Mouse (Mus musculus) adrenal gland, adult (tissue): Measurements from ENCODE around the gene Ldlrad1.

Experiments used
- DNase-seq, 2 experiments: peaks; one replicate each; pipeline ENCODE4 v3.0.0; 2022 to 2023; ENCODE audit warnings: low spot score in 1 of 2; ENCODE audit not compliant: inconsistent age in 2 of 2

Ldlrad1 gene

GRCm38 (mm10) chr4:107208880-107209279 is at the start of gene Ldlrad1:
TSS of gene Ldlrad1 (plus strand) at chr4:107209180.
- no peak for DNase-seq

- DNase-seq, result peak in 1 of 2 experiments; percentile 56
Observed at GRCm38 (mm10) chr4:107160181-107160580, 48.8 kb upstream of the Ldlrad1 start.

- no peak for DNase-seq
Observed at GRCm38 (mm10) chr4:107163341-107163740, 45.6 kb upstream of the Ldlrad1 start.

GRCm38 (mm10) chr4:107163756-107164587 is 45.0 kb upstream of the Ldlrad1 start:
- peak; percentile 64 to 90 for DNase-seq

- DNase-seq, result no peak
Observed at GRCm38 (mm10) chr4:107166700-107167099, 42.3 kb upstream of the Ldlrad1 start.

GRCm38 (mm10) chr4:107167798-107168197 is 41.2 kb upstream of the Ldlrad1 start:
- DNase-seq, result no peak

- DNase-seq, result peak in 1 of 2 experiments; percentile 54
Observed at GRCm38 (mm10) chr4:107177506-107177905, 31.5 kb upstream of the Ldlrad1 start.

GRCm38 (mm10) chr4:107178182-107178829 is 30.7 kb upstream of the Ldlrad1 start, which contains the start of gene Tmem59:
TSS of gene Tmem59 (plus strand) at chr4:107178399.
- peak; percentile 99 for DNase-seq

- DNase-seq, result peak; percentile 70 to 85
Observed at GRCm38 (mm10) chr4:107178830-107179490, 30.0 kb upstream of the Ldlrad1 start, which contains the start of gene Tceanc2. TSS of gene Tceanc2 (minus strand) at chr4:107179116.

- peak in 1 of 2 experiments; percentile 60 for DNase-seq
Observed at GRCm38 (mm10) chr4:107179561-107179960, 29.4 kb upstream of the Ldlrad1 start.

- no peak for DNase-seq
Observed at GRCm38 (mm10) chr4:107180746-107181145, 28.2 kb upstream of the Ldlrad1 start.

- DNase-seq, result peak in 1 of 2 experiments; percentile 30
Observed at GRCm38 (mm10) chr4:107181866-107182265, 27.1 kb upstream of the Ldlrad1 start.

GRCm38 (mm10) chr4:107182796-107183195 is 26.2 kb upstream of the Ldlrad1 start:
- DNase-seq, result no peak

- peak in 1 of 2 experiments; percentile 47 for DNase-seq
Observed at GRCm38 (mm10) chr4:107183203-107183602, 25.8 kb upstream of the Ldlrad1 start.

GRCm38 (mm10) chr4:107185703-107186102 is 23.3 kb upstream of the Ldlrad1 start:
- no peak for DNase-seq

- no peak for DNase-seq
Observed at GRCm38 (mm10) chr4:107193841-107194240, 15.1 kb upstream of the Ldlrad1 start.

GRCm38 (mm10) chr4:107196454-107196853 is 12.5 kb upstream of the Ldlrad1 start:
- no peak for DNase-seq

- peak; percentile 68 to 77 for DNase-seq
Observed at GRCm38 (mm10) chr4:107198072-107198471, 10.9 kb upstream of the Ldlrad1 start.

- DNase-seq, result no peak
Observed at GRCm38 (mm10) chr4:107201779-107202178, 7.2 kb upstream of the Ldlrad1 start.

- DNase-seq, result no peak
Observed at GRCm38 (mm10) chr4:107203001-107203400, 6.0 kb upstream of the Ldlrad1 start.

- no peak for DNase-seq
Observed at GRCm38 (mm10) chr4:107207016-107207415, 2.0 kb upstream of the Ldlrad1 start.
